Mouse (Mus musculus): ENCODE measurements around the gene Alkbh3.

DNA sequence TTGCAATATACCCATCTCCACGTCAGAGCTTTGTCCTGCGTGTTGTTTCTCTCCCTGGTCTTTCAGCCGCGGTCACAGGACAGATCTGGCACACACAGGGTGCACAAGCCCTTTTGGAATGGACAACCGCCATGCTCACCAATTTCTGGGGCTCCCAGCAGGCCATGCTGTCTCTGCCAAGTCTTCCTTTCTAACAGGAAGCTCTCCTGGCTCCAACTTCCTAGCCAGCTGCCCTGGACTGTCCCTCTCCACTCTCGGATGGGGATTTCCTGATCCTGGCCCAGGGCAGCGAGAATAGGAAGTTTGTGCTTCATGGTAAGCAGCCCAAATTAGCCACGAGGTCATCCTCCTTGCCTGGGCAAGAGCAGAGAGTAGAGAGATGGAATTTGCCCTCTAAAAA lies 48.9 kb downstream of the Alkbh3 start:
- no peak for TF ChIP-seq CTCF (IDR thresholded peaks at IDR 0.05; ENCODE audit: low read depth, low read length)
- TF ChIP-seq POLR2A (IDR thresholded peaks at IDR 0.05; ENCODE audit: insufficient read depth, low read length) = no peak
